Mouse (Mus musculus): ENCODE measurements around the gene Ccz1.

Gene Ccz1

DNA sequence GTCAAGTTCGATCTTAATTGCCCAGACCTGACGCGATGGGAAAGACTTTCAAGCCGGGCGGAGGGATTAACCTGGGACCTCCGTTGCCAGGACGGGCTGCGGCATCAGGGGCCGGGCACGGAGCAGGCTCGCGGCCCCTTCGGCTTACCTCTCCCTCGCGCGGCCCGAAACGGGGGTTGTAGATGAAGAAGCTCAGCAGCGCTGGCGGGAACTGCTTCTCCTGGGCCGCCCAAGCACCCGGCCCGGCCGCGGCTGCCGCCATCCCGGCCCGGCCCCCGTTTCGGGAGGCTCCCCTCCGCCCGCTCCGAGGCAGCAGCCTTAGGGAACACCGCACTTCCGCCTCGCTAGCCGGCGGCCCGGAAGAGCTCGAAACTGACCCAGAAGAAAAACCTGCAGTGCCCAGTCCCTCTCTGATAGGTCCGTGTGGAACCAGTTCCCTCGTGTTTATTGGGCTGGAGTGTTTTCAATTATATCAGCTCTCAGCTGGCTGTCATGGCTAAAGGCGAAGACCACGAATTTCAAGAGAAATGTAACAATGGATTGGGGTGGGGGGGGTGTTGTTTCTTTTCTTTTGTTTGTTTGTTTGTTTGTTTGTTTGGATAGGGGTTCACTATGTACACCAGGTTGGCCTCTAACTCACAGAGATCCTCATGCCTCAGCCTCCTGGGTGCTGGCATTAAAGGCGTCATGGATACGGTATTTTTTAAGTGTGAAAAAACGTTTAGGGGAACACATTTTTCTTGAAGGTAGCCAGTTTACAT is at the start of gene Ccz1:
Gene Ccz1 (minus strand): TSS at position 327 of the 761 bp plus-strand sequence.
- DNase-seq: peak; percentile 79 to 82

DNA sequence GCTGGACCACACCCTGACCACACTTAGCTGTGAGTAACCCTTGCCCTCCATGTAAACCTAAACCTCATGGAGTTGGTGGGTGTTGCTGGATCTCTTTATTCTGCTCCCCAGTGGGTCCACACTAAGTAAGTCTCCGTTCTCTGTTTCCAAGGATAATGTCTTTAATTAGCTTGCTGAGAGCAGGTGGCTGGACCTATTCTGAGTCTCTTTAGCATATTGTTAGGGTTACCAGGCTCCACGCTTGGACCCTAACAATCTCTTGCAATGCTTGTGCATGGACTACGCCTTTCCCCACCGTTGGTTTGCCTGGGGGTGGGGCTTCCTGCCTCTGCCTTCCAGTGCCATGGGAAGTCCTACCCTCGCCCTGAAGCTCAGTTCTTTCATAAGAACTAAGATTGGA is 49.4 kb upstream of the Ccz1 start:
- DNase-seq: no peak

DNA sequence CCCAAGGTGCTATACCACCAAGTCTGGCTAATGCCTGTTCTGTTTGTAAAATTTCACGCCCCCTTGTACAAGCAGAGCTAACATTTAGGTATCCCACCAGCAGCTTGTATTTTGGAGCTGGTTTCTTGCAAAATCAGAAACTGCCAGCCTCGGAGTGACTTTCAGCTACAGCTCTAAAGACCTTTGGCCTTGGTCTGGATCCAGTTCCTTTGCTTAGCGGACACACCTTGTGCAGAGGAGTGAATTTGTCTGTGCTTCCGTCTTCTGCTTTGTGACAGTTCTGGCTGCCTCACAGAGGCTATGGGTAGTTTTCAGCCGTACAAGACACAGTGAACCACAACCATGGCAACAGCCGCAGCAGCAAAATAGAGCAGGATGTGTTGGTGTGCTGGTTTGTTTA is 39.7 kb upstream of the Ccz1 start:
- no peak for DNase-seq

DNA sequence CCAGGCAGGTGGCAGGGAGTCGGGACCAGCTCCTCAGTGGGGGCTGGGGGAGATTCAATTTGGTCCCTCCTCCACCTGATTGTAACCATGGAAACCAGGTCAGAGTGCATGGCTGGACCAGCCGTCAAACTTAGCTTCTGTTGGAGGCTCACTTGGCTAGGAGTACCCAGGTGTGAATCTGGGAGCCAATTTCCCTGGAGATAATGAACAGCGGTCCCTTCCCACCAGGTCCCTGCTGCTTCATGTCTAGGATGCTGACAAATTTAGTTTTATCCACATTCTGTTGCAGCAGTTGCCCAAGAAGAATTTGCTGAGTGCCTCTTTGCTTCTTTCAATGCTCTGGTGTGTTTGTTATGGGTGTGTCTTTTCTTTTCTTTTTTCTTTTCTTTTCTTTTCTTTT is 38.8 kb upstream of the Ccz1 start:
- DNase-seq: no peak

DNA sequence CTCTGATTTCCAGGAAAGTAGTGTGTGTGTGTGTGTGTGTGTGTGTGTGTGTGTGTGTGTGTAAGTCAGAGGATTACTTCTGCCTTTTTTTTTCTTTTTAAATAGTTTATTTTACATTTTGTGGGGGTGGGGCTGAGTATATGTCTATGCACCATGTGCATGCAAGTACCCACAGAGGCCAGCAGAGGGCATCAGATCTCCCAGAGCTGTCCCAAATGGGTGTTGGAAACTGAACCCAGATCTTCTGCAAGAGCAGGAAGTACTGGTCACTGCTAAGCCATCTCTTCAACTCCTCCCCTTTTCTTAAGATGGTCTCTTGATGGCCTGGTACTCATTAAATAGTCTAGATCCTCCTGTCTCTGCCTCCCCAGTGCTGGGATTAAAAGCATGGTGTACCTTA is 36.6 kb upstream of the Ccz1 start:
- DNase-seq: peak; percentile 21 to 25

- no peak for DNase-seq
Observed at GRCm38 (mm10) chr5:144049881-144050280, 35.2 kb upstream of the Ccz1 start.

GRCm38 (mm10) chr5:144047324-144047723 is 32.6 kb upstream of the Ccz1 start:
- DNase-seq: peak in 1 of 2 experiments; percentile 5

GRCm38 (mm10) chr5:144043166-144043565 is 28.5 kb upstream of the Ccz1 start:
- DNase-seq: no peak

DNA sequence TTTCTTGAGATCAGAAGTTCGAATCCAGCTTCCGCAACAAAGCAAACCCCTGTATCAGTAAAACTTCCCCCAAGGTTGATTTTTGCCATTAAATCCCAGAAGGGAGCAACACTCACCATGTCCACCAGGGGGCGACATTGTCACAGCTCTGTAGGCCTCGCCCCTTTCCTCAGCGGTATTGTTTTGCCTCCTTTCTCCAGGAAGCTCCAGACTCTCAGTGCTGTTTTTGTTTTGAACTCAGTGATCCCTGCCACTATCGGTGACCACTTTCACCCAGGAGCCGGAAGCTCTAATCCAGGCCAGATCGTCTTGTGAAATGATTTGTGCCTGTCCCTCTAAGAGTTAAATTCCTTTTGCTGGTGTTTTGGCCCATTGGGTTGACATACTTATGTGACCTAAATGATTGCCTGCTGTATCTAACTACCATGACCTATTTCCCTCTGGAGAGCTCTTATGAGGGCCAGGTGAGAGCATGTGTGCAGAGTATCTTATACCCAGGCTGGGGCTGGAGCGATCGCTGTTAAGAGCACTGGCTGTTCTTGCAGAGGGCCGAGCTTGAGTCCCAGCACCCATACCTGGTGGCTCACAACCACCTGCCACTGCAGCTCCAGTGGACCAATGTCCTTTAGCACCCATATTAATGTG is 26.2 kb upstream of the Ccz1 start:
- peak; percentile 88 to 89 for DNase-seq

- DNase-seq: no peak
Observed at GRCm38 (mm10) chr5:144039886-144040285, 25.2 kb upstream of the Ccz1 start.

DNA sequence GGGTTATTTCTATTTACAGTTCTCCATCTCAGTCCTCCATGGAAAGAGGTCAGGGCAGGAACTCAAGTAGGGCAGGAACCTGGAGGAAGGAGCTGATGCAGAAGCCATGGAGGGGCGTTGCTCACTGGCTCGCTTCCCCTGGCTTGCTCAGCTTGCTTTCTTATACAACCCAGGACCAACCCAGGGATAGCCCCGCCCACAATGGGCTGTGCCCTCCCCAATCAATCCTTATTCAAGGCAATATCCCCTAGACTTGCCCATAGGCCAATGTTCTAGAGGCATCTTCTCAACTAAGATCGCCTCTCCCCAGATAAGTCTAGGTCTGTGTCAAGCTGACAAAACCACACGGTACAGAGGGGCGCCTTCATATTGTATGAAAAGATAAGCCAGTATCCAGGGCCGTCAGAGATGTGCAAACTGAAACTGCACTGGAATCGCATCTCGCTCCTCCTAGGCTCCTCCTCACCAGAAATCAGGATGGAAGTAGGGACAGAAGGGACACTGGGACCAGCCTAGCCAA is 24.5 kb upstream of the Ccz1 start:
- DNase-seq: no peak

DNA sequence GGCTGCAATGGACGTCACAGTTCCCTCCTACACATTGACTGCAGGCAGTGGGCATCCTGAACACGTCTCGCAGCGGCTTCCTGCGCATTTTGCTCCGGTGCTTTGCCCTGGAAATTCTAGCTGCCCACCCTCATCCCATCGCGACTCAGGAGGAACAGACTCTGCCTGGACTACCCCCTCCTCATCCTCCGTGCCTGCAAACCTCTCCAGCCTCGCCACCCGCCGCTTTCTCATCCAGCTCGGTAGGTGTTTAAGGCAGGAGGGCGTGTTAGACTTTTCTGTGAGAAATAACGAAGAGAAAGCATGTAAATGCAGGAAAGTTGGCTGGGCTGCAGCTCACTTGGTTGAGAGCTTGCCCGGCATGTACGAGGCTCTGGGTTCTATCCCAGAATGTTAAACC is 22.3 kb upstream of the Ccz1 start:
- no peak for DNase-seq

DNA sequence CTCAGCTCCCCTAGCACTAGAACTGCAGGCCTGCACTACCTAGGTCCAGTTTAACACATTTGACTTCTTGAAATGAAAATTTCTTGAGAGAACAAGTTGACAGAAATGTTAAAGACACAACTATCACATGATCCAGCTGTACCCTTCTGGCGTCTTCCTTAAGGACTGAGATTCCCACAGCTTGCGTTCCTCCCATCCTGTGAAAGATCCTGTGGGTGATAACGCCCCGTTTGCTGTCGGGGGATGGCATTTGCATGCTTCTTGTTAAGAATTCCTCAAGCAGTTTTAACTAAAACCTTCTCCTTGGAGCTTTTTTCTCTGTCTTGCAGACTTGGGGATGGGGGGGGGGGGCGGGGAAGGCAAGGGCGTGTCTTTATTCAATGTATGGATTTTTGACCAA is 19.9 kb upstream of the Ccz1 start:
- DNase-seq: no peak

DNA sequence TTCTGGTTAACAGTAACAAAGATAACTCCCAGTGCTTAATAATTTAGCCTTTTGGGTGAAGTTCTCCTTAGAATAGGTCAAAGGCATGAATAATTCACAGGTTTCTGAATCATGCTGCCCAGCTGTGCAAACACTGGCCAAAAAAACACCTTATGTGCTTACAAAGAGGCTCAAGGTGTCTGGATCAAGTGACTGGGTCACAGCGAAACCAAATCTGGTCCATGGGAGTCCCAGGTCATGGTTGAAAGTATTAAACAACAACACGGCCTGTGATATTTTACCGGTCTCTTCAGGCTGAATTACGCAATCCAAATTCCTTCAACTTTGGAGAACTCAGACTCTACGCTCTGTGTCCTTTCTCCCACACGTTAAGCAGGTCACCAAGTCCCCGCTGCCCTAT is 17.8 kb upstream of the Ccz1 start:
- no peak for DNase-seq

DNA sequence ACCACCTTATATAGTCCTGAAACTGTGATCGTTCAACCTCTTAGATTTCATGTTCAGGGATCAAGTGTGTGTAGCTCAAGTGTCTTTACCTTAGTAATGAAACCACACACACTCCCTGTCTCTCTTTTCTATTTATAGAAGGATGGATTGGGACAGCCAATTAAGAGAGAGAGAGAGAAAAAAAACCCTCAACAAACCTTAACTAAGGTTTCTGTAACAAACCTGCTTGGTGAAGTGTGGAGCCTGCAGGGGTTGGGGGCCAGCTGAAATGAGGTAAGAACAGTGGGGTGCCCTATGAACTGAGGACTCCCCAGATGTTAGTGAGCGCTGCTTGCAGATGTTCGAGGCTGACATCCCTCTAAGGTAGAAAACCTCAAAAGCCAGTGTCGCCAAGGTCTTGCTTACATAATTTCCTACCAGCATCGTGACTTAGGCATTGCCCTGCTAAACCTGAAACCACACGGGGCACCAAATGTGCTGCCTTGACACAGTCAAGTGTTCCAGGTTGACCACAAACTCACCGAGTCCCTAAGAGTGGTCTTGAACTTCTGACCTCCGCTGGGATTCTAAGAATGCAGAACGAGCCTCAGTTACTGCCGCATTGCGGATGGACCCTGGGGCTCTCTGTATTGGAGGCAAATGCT is 12.1 kb upstream of the Ccz1 start, which contains the start of gene Ocm:
Gene Ocm (minus strand): TSS at position 51 of the 644 bp plus-strand sequence.
- DNase-seq: no peak

GRCm38 (mm10) chr5:144015845-144016244 is 1.2 kb upstream of the Ccz1 start:
- DNase-seq: no peak

- DNase-seq: no peak
Observed at GRCm38 (mm10) chr5:144015312-144015650, 604 bp upstream of the Ccz1 start.

DNA sequence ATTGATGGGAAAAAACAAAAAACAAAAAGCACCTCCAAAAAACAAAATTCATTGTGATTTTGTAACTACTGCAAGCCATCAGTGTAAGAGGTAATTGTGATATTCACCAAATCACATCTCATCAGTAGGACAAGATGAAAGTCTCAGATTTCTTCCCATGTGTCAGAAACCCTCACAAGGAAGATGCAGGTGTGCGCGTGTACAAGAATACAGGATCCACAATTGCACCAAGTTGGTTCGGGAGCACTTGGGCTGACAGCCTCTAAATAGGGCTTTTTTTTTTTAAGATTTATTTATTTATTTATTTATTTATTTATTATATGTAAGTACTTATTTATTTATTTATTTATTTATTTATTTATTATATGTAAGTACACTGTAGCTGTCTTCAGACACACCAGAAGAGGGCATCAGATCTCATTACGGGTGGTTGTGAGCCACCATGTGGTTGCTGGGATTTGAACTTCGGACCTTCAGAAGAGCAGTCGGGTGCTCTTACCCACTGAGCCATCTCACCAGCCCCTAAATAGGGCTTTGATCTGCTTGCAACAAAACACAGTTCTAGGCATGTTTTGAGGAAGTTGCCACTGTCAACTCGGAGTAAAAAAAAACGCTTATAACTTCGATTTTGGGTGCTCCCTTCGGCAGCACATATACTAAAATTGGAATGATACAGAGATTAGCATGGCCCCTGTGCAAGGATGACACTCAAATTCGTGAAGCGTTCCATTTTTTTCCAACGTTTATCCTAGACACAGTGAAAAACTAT is 1.1 kb downstream of the Ccz1 start:
- peak; percentile 41 to 46 for DNase-seq

DNA sequence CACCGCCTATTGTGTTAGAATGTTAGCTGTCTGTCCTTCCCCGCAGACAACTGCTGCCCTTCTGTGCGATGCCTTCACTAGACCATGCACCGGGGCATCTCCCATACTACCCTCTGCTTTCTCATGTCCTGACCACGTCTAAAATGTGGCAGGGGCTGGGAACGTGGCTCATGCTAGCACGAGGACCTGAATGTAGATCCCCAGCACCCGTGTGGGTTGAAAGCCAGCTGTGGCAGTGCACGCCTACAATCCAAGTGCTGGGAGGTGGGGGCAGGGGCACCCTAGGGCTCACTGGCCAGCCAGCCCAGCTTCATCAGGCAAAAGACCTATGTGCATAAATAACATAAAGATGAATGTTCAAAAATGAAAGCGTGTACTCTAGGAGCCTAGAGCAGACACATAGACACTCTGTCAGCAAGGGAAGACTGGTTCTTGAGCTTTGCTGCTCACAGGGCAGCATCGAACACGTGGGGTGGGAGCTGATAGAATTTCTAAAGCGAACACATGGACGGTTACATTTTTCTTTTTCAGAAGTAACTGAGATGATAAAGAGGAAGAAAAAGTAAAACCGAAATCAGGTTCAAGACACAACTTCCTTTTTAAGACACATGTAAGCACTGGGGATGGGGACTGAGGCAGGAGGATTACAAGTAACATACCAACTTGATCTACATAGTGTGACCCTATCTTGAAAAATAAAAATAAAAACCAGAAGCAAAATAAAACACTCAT is 12.1 kb downstream of the Ccz1 start:
- peak; percentile 58 to 65 for DNase-seq

DNA sequence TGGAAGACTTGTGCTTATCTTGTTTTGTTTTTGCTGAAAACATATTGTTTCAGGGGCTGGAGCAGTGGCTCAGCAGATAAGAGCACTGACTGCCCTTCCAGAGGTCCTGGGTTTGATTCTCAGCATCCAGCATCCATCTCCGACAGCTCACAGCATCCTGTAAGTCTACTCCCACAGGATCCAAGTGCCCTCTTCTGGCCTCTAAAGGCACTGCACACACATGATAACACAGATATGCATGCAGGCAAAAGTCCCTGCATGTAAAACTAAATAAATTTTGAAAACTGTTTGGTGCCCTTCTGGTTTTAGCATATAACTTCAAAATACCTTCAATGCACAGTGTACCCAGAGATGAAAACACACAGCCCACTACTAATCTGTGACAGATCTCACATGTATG is 15.3 kb downstream of the Ccz1 start:
- no peak for DNase-seq

DNA sequence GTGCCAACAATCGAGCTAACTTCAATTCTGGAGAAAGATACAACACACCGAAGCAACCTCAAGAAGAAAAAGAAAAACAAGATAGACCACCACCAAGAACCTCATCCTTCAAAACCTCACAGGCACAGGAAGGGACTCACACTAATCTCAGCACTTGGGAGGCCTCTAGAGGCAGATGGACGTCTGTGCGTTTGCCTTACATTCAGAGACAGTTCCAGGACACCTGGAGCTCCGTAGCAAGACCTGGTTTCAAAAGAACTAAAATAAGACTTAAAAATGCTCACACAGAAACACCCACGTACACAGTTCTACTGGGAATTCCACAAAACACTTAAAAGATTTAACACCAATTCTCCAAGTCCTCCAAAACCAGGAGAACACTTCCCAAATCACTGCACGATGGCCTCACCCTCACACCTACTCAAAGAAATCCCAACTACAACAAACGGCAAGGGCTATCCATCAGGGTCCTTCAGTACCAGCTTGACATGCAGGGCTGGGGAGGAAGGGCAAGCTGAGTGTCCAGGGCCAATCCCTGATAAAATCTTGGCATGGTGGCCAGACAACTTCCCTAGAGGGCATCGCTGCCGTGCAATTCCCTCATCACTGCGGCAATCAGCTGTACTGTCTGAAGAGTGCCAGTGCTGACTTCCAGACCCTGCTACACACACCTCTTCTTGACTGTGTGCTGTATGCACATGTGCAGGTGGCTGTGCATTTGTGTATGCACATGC is 19.9 kb downstream of the Ccz1 start:
- no peak for DNase-seq

DNA sequence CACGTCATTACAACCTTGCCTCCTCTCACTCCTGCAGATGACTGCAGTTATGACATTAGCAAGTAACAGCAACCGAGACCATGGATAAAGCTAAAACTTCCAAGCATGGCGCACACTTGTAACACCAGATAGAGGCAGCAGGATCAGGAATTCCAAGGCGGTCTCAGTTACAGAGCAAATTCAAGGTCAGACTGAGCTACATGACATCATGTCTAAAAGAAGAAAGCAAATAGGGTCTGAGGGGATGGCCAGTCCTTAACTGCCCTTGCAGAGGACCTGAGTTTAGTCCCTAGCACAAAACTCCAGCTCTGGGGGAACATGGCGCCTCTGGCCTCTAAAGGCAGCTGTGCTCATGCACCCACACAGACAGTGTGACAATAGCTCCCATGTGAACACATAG is 20.8 kb downstream of the Ccz1 start:
- no peak for DNase-seq

Data from B cell, adult 2 months (primary cell).